Mouse (Mus musculus) lung, postnatal 14 days (tissue): ENCODE measurements around the gene Rcsd1.
"Not testable (repeated sequence)": the region's sequence is repeated elsewhere in the genome, so short reads cannot be mapped to it uniquely, and the experiment has no call there.

Experiments used
- DNase-seq: peaks from one replicate; pipeline ENCODE4 v3.0.0; 2021

Rcsd1 gene

GRCm38 (mm10) chr1:165686349-165686748 lies 23.2 kb downstream of the Rcsd1 start:
- no peak for DNase-seq

DNA sequence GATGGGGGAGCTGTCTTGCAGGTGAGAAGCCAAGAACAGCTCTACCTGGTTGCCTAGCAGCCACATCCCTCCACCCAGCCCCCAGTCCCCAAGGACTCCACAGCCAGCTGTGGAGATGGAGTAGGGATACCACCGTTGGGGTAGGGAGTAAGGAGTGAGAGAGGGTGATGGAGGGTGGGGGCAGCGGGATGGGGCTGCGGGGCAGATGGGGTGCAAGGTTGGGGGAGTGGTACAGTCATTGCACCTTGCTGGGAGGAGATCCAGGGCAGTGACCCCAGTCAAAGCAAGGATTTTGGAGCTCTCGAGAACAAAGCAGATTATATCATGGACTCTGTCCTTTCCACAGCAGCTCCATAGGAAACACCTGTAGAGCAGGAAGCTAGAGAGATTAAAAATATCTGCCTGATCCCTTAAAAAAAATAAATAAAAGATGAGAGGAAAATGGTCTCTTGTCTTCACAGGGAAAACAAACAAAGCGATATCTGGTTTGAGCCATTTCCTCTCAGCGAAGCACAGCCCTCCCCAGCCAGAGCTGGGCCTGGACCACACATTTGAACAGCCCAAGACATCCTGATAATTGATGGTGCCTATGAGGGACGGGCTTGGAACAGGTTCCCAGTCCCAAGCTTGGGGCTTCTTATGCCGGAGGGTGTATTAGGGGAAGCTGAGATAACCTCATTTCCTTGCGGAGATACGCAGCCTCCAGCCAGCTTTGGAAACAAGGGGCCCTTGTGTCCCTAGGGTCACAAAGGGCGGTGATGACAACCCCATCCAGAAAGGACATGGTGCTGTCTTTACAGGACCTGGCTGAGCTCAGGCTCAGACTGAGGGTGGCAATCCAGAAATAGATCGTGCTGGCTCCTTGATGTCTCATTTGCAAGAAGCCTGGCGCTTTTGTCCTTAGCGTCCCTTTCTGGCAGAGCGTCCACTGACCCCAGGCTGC lies 25.0 kb downstream of the Rcsd1 start:
- peak; percentile 58 for DNase-seq

DNA sequence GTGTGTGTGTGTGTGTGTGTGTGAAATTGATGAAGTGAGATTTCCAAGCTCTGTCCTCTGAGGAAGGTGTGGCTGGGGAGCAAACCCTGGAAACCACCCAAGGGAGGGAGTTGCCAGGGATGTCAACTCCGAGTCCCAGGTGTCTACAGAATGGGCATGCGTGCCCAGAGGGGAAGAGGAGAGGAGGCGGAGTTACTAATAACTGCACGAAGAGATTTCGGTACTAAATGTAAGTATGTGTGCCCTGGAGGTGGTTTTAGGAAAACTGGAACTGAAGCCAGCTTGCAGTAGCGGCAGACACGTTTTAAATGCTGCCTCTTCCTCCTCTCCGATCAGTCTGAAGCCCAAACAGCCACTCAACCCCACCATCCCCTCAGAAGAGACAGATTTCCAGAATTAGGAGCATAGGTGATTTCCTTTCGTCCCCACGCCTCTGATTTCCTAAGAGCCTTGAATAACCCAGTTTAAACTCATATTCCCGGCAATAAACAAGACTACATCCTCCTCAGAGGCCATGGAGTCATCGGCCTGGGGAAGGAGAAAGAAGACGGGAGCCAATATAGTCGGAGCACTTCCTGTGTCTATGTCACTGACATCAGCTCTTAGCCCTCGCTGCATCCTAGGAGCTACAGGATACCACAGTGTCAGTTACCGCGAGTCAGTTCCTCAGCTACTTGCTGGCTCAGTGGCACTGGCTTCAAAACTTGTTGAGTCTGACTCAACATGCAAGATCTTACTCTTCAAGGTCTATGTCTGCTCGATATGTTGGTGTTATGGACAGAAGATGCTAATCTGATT lies 27.3 kb downstream of the Rcsd1 start:
- no peak for DNase-seq

GRCm38 (mm10) chr1:165681045-165681794 lies 28.3 kb downstream of the Rcsd1 start:
- no peak for DNase-seq

GRCm38 (mm10) chr1:165680086-165680485 lies 29.5 kb downstream of the Rcsd1 start:
- DNase-seq, result not testable (repeated sequence)

DNA sequence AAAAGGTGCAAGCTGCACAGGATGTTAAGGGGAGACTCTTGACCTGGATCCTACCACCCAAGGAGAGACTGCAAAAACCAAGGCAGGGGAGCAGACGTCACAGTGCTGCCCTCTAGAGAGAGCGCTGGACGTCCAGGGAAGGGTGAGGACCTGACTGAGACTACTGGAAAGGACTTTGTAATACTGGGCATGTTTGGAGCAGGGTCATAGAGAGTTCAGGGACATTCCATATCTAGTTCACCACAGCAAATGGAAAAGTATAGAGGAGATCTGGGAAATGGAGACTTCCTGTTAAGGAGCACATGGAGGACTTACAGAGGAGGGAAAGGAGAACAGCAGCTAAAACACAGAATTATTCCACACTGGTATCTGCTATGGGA lies 29.9 kb downstream of the Rcsd1 start:
- DNase-seq, result no peak

- DNase-seq, result no peak
Observed at GRCm38 (mm10) chr1:165678861-165679617, 30.5 kb downstream of the Rcsd1 start.

- no peak for DNase-seq
Observed at GRCm38 (mm10) chr1:165677558-165677957, 32.0 kb downstream of the Rcsd1 start.

GRCm38 (mm10) chr1:165676993-165677392 lies 32.6 kb downstream of the Rcsd1 start:
- no peak for DNase-seq

GRCm38 (mm10) chr1:165675167-165675566 lies 34.4 kb downstream of the Rcsd1 start:
- DNase-seq, result no peak

DNA sequence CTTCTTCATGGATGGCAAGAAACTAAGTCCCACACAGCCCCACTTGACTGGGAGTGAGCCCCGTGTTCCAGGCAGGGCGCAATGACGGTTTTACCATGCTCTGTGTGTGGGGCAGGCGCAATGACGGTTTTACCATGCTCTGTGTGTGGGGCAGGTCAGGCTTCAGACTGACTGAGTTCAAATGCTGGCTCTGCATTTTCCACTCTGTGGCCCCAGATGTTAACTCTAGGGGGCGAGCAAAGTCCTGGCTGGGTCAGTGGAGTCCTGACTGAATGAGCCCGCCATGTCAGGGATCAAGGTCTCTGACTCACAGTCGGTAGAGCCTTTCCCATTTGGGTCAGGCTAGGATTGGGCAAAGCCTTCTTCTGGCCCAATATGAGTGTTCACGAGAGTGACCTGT lies 37.2 kb downstream of the Rcsd1 start:
- DNase-seq, result no peak

DNA sequence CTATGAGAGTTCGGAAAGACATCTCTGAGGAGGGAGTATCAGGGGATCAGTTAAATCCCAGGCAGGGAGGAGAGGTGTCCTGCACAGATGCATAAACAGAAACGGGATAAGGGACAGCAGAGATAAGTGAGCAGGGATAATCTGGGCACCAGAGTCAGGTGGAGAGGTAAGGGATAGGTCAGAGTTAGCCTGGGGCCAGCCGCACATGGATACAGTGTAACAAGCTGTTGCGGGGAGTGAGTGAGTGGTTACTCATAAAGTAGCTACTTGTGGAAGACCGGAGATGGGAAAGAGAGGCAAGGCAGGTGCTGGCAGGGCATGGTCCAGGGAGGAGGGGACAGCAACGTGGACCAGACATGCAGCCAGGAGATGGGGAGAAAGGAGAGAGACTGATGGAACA lies 39.5 kb downstream of the Rcsd1 start:
- DNase-seq, result no peak

- DNase-seq, result no peak
Observed at GRCm38 (mm10) chr1:165668904-165669303, 40.7 kb downstream of the Rcsd1 start.

DNA sequence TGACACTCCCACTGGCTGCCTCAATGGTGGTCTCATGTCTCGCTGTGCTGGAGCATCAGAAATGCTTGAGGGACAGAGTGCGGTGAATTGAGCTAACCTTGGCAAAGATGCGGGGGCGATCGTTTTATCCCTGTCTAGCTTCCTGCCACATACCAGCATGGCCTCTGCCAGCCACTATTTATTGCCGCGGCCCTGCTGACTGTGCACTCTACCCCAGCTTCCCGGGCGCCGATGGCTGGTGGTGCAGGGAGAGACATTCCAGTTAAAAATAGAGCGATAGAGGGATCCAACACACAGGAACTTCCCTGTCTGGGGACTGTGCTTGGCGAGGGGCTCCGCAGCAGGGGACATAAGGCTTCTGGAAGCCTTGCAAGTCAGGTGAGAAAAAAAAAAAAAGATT lies 42.2 kb downstream of the Rcsd1 start:
- no peak for DNase-seq

DNA sequence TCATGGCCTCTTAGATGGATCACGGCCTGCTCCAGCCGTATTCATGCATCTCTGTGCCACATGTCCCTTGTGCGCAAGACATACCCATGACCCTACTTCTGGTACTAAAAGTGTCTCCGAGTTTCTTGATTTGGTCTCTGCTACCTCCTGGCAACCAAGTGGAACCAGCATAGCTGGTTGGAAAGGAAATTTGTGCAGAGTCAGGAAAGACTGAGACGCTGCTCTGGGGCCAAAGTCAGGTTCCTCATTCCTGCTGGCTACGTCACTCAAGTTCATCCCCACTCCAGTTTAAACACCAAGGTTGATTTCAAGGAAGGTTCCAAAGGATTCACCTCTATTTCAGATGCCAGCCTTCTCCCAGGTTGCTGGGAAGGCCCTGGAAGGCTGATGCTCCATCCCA lies 42.6 kb downstream of the Rcsd1 start:
- no peak for DNase-seq

DNA sequence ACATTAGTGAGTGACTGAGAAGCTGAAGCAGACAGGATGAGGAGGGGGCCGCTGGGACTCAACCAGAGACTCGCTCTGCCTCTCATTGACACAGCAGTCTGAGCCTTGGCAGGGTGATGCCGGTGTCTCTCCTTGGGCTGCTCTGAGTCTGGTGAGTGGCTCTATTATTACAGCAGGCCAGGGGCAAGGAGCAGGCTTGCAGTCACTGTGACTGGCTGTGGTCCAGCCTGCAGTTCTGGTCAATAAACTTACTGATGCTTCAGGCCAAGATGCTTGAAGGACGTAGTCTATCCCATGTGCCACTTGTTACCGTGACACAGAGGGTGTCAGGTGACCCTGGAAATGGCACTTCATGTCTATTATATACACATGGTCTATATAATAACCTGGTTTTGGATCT lies 43.8 kb downstream of the Rcsd1 start:
- DNase-seq, result no peak

DNA sequence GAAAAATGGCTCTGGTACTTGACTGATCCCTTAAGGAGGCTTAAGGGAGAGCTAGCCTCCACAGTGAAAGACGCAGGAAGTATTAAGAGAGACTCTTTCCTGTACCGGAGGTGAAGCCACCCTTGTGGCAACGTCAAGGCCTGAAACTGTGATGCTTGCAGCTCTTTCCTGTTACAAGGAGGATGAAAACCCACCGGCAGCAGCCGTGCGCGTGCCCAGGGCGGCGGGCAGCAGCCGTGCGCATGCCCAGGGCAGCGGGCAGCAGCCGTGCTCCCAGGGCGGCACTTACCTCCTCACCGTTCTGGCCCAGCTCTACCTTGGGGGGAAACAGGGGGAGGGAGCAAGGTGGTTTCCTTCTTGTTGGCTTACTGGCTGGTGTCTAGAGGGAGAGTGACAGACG lies 46.3 kb downstream of the Rcsd1 start:
- DNase-seq, result no peak

DNA sequence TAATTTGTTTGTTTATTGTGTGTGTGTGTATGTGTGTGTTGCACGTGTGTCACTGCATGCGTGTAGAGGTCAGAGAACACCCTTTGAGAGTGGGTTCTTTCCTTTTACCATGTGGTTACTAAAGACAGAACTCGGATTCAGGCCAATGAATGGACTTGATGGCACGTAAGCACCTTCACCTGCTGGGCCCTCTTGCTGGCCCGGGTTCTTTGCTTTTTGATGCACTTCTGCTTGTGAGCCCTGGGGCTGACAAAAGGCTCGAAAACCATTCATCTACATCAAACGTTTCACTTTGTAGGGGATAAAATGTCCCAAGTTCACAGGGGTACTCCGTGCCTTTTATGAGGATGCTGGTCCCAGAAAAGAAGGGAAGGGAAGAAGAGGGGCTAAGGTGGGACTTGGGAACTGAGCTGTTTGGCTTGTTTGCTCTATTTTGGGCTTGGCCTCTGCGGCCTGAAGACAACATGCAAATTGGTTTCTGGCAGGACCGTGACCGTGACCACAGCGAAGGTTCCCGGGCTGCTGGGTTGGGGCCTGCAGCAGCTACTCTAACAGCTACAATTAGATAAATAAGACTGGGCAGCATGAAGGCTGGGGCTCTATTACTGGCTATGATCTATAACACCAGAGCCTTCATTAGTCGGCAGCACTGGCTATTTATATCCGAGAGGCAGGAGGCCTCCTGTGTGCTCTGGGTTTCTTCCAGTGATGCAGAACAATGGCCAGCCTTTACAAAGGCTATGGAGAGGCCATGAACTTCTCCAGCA lies 46.9 kb downstream of the Rcsd1 start:
- no peak for DNase-seq

DNA sequence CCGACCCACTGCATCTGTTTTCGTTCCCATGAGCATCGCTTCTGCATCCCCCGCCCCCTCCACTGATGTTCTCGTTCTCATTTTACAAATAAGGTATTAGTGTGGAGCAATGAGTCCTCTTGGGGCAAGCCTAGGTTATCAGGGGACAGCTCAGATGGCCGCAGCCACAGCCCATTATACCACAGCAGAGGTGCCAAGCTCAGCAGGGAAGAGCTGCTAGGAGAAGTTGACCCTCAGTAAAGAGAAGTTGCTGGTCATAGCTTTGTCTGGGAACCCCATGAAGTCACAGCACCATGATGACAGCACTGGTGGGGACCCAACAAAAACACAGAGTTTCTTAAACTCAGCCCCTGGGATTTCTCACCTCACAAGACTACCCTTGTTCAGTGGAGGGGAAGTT lies 47.8 kb downstream of the Rcsd1 start:
- no peak for DNase-seq

- no peak for DNase-seq
Observed at GRCm38 (mm10) chr1:165661191-165661590, 48.4 kb downstream of the Rcsd1 start.

- peak; percentile 77 for DNase-seq
Observed at GRCm38 (mm10) chr1:165660774-165661173, 48.8 kb downstream of the Rcsd1 start.

DNA sequence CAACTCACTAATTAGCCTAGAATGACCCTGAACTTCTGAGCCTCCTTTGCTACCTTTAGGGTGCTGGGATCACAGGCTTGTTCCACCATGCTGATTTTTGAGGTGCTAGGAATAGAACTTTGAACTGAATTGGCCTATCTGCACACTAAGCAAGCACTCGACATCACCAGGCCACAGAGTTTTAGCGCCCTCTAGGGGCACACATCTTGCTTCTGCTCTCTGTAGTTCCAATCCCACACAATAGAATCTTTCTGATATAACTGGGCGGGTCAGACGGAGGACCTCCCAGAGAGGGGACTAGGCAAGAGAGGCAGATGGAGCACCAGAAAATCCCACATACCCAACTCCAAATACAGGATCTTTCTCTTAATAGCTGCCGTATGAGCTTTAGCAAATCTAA lies 51.0 kb downstream of the Rcsd1 start:
- peak; percentile 81 for DNase-seq
